Mouse (Mus musculus) adrenal gland (tissue): ENCODE measurements around the gene Tulp2.

Experiments used
- intact Hi-C: fragments of 180-260 bp; cut with DNase I; formaldehyde crosslinking; loops from one replicate; pipeline ENCODE4 v1.15.1; 2025

The Tulp2 gene

DNA sequence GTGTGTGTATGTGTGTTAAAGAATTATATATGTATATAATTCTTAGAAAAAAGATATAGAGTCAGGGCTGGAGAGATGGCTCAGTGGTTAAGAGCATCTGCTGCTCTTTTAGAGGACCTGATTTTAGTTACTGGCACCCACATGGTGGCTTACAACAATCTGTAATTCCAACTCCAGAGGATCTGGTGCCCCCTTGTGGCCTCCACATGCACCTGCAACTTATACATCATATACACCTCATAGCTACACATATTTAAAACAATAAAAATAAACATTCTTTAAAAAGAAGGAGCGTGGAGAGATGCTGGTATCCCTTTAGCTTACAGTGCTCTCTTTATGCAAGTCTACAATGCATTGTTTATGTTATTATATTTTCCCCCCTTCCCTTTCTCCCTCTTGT is 62.8 kb downstream of the Tulp2 start:
- intact Hi-C loops, result no loop called here

DNA sequence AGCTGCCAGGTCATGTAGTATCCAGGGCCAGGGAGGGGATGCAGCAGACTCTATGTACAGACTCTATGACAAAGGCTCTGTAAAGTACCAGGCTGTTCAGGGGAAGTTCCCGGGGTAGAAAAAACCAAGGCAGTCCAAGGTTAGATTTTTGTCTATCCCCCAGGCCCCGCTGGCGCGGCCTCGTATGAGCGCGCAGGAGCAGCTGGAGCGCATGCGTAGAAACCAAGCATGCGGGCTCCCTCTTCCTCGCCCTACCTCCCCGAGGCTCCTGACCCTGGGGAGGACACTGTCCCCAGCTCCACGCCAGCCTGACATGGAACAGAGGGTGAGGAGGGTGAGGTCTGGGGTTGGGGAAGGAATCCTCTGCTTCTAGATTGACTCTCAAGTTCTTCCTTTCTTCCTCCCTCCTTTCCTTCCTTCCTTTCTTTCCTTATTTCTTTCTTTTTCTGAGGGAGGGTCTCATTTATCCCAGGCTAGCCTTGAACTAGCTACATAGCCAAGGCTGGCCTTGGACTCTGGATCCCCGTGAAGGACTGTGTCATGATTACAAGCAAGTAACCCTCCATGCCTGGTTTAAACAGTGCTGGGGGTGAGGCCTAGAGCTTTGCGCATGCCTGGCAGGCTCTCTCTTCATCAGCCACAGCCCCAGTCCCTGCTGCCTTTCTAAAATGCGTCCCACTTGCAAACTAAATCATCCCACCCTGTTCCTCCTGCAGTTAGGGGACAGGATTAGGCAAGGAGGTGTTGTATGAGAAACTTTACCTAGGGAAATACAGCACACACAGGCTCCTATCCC is 68.2 kb downstream of the Tulp2 start:
- intact Hi-C loops, result no loop called here

DNA sequence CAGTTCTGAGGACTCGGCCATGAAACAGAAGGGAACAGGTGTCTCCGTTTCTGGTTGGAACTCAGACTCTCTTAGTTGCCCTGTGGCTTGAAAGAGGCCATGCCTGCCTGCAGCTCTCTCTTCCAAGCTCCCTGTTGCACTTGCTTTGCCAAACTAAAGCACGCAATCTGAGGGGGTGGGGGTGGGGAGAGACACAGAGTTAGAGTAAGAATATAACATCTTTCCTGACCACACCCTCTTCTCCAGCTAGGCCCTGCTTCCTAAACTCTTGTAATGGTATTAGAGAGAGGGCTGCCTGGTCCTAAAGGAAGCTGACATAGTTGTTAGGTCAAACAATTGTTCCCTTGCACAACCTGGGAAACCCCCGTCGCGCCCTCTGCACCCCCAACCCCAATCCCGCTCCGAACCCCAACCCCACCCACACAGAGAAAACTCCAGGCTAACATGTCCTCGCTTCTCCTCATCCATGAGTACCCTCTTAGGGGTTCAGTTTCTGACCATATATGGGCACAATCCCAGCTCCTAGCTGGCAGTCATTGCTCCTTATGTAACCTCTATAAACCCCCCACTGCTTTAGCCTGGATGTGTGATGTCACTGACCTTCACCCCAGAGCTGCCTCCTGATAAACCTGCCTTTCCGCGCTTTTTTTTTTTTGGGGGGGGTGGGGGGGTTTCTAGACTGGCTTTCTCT is 69.3 kb downstream of the Tulp2 start:
- intact Hi-C loops, result no loop called here

GRCm38 (mm10) chr7:45551512-45551883 is 69.8 kb downstream of the Tulp2 start:
- intact Hi-C loops, result no loop called here

GRCm38 (mm10) chr7:45553519-45553918 is 71.8 kb downstream of the Tulp2 start:
- intact Hi-C loops, result no loop called here

DNA sequence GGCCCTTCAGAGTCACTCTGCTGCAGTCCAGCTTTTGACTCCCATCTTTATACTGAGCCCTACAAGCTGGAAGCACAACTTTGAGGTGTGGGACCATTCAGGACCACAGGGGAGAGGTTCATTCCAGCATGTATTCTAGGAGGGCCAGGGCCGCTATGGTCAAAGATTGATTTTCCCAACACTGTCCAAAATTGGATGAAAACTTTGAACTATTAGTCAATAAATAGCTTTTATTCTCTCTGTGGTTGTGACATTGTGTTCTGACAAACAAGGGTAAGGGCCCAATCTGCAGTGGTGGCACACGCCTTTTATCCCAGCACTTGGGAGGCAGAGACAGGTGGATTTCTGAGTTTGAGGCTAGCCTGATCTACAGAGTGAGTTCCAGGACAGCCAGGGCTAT is 72.3 kb downstream of the Tulp2 start:
- intact Hi-C loops, result no loop called here

GRCm38 (mm10) chr7:45554744-45555143 is 73.1 kb downstream of the Tulp2 start, which contains the start of gene Hsd17b14:
Gene Hsd17b14 (plus strand): TSS chr7:45554893.
- intact Hi-C loops, result loop anchor here (5.0 kb wide), 1 partner anchor 38 kb away; no protein-coding TSS in a partner anchor

GRCm38 (mm10) chr7:45555787-45556186 is 74.1 kb downstream of the Tulp2 start:
- intact Hi-C loops, result loop anchor here (5.0 kb wide), 1 partner anchor 37 kb away; no protein-coding TSS in a partner anchor

DNA sequence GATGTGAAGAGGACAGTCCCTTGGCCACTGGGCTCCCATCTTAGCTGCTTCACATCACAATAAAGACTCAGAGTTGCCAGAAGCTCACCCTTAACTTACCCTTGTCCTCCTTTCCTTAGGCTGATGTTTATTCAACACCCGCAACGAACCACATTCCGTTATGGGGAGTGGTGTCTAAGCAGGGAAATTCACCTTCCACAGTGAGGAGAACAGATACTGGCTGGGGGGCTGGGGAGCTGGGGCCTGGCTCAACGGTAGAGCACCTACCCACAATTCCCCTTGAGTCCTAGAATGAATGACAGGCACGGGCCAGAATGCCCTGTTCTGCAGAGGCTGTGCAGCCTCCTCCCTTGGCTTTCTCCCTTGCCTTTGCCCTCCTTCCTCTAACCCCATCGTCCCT is 77.2 kb downstream of the Tulp2 start:
- intact Hi-C loops, result loop anchor here (5.0 kb wide), 1 partner anchor 33 kb away; no protein-coding TSS in a partner anchor

- intact Hi-C loops, result loop anchor here (5.0 kb wide), 1 partner anchor 108 kb away; no protein-coding TSS in a partner anchor
Measured at GRCm38 (mm10) chr7:45560241-45560640, 78.6 kb downstream of the Tulp2 start.

DNA sequence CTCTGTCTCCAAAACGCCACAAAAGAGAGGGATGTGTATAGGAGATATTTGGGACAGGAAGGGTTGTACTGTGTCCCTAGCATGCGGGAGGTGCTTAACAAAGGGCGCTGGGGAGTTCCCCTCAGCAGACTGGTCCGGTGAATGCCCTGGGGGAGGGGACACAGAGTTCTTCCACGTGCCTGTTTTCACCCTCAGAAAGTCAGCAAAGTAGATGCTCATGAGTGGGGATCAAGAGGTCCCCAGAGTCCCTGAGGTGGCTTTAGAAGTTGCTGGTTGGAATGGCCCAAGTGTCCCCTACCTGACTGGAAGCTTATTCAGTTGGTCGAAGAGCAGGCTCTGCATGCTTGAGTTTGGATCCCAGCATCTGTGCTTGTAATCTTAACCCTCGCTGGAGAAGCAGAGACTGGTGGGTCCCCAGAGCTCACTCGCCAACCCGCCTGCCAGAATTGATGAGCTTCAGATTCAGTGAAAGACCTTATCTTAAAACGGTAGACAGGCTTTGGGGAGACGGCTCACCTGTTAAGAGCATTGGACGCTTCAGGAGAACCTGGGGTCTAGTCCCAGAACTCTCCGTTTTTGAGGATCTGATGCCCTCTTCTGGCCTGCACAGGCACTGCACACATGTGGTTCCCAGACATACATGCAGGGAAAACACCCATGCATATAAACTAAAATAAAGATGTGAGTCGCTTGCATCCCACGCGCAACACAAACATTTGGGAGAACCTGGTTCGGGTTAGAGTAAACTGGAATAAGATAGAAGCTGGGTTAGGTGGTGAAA is 79.4 kb downstream of the Tulp2 start:
- intact Hi-C loops, result loop anchor here (5.0 kb wide), 1 partner anchor 109 kb away; no protein-coding TSS in a partner anchor

- intact Hi-C loops, result loop anchor here (5.0 kb wide), 1 partner anchor 110 kb away; no protein-coding TSS in a partner anchor
Measured at GRCm38 (mm10) chr7:45561624-45562520, 80.2 kb downstream of the Tulp2 start.

DNA sequence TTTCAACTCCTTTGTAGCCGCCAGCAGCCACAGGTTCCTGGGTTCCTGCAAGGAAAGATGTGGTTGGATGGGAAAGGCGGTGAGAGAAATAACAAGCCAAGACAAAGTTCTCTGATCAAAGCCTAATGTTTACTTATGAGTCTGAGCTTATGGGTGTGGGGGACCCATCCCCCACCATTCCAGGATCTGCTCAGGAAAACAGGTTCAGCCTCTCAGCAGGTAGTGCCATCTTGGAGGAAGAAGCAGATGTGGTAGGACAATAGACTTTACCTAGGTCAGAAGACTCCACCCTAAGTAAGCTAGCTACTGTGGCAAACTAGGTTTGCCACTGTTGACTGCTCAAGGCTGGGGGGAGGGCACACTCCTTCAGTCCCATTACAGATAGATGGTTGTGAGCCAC is 83.1 kb downstream of the Tulp2 start:
- intact Hi-C loops, result loop anchor here (5.0 kb wide), 1 partner anchor 113 kb away; no protein-coding TSS in a partner anchor

GRCm38 (mm10) chr7:45565446-45565845 is 83.8 kb downstream of the Tulp2 start:
- intact Hi-C loops, result no loop called here

GRCm38 (mm10) chr7:45567112-45567779 is 85.6 kb downstream of the Tulp2 start:
- intact Hi-C loops, result no loop called here

GRCm38 (mm10) chr7:45567780-45568516 is 86.3 kb downstream of the Tulp2 start:
- intact Hi-C loops, result no loop called here

DNA sequence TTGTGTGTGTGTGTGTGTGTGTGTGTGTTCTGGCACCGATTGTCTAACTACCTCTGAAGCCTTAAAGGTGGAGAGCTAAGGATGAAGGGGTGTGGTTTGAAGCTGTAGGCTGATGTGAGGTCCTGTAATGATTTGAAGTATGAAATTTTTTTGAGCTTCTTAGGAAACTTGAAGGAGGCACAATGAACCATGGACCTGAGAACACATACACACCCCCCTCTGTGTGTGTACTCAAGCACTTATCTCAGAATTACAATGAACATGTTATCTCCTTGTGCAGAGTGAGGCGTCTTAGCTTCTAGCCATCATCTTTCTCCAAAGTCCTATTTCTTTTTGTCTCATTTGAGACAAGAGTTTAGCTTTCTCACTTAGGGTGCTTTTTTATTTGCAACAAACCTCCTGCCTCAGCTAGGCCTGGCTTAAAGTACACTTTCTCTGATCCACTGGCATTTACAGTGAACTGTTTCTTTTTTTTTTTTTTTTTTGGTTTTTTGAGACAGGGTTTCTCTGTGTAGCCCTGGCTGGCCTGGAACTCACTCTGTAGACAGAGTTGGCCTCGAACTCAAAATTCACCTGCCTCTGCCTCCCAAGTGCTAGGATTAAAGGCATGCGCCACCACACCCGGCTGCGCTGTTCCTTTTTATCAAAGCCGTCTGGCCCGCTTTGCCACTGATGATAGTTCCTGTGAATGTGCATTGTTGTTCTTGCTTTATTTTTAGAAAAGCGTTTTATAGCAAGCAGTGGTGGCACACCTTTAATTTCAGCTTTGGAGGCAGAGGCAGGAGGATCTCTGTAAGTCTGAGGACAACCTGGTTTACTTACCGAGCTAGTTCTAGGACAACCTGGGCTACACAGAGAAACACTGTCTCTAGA is 87.2 kb downstream of the Tulp2 start:
- intact Hi-C loops, result no loop called here

- intact Hi-C loops, result no loop called here
Measured at GRCm38 (mm10) chr7:45570103-45570741, 88.5 kb downstream of the Tulp2 start, which contains the start of gene Bcat2. Gene Bcat2 (plus strand): TSS chr7:45570153.
